Mouse (Mus musculus) lung, postnatal 36 days (tissue): Measurements from ENCODE around the gene Vmo1.
A peak's percentile ranks its signal among the peaks of the same experiment; 100 is the strongest.
"Not testable (repeated sequence)": the region's sequence is repeated elsewhere in the genome, so short reads cannot be mapped to it uniquely, and the experiment has no call there.

Experiments
- DNase-seq: peaks from one replicate; pipeline ENCODE4 v3.0.0; 2022; ENCODE audit warnings: mixed read lengths

Vmo1 gene

DNA sequence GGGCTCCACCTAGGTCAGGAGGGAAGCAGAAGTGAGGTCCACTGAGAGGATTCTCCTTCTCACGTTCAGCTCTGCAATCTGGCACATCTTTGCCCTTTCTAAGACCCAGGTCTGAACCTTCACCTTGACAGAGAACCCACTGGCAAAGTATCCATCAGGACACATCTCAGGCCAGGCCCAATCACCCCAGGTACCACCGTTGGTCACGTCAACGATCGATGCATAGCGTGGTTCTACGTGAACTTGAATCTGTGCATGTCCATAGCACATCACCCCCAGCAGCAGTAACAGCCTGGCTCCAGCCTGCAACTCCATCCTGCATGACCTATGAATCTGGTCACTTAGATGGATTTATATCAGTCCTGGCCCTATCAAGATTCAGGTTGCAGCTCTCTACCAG, at the start of gene Vmo1:
Vmo1 (minus strand) TSS at position 329 of the 400 bp plus-strand sequence.
- no peak for DNase-seq

DNA sequence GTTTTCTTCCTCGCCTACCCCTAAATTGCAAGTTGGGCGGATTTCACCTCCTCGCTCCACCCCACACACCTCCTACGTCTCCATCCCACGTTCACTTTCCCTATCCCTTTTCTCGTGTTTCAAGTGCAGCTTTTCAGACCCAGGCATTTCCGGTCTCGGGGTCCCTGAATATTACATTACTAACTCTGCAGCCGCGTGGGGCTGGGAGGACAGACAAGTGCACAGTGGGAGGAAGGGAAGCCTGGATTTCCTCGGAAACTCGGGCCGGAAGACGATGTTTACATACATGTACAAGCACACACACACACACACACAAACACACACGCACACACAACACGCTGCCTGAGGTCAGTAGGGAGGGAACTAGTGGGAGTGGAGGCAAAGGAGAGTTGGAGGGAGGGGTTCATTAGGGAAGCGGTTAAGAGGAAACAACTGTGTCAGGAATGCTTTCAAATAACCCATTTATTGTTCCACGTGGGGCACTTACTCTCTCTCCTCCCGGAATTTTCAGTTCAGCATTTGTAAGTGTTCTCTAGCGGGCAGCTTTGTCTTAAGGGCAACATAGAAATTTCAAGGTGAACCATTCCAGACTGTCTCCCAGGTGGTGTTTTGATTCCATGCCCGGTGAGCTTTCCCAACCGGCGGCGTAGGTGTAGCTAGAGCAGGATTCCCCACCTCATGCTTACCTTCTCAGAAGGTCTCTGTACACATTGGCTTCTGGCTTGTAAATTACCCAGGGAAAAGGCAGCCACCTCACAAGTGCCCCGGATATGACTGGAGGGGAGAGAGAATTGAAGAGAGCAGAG, 49.3 kb upstream of the Vmo1 start:
- DNase-seq: peak; percentile 86

DNA sequence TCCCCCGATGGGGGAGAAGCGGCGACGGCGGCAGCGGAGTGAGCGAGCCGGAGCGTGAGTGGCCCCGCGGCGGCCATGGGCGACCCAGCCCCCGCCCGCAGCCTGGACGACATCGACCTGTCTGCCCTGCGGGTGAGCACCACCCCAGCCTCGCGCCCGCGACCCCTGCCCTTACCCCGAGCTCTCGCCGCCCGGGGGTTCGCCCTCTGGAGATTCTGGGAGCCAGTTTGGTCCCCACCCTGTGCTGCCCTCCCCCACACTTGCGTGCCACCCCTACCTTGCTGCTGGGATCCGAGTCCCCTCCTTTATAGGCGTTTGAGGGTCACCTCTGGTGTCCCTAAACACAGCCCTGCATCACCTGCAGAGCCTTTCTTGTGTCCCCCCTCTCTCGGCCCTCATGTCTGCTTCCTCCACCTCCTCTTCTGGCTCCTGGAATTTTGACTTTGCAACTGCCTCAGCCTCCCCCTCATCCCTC, 48.6 kb upstream of the Vmo1 start:
- DNase-seq: no peak

DNA sequence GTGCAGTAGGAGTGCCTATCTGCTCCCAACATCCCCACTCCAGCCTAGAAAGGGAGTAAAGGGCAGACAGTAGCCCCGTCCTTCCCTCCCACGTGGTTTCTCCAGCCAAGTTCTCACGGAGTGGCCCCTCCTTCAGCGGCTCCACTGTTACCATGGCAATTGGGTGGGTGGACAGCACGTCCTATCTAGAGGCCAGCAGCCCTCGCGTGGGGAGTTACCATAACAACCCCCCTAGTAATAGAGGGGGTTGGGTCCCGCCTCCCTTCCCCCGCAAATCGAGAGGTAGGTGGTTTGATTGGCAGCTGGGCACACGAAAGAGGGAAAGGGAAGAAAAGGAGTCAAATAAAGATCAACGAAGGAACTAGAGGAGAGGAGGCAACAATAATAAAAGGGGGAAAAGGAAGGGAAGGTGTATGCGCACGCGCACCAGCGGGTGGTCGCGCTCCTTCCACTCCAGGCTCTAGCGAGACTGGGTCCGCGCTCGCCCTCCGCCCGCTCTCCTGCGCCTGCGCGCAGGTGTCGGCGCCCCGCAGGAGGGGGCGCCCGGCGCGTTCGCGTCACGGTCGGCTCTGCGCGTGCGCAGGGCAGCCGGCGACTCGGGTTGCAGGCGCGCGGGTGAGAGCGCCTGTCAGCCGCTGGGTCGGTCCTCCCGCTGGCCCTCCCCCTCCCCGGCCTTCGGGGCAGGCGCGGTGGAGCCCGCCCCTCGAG, 48.0 kb upstream of the Vmo1 start, which contains the start of gene Mink1:
Mink1 (plus strand) TSS at position 595 of the 708 bp plus-strand sequence.
- DNase-seq: peak; percentile 90

DNA sequence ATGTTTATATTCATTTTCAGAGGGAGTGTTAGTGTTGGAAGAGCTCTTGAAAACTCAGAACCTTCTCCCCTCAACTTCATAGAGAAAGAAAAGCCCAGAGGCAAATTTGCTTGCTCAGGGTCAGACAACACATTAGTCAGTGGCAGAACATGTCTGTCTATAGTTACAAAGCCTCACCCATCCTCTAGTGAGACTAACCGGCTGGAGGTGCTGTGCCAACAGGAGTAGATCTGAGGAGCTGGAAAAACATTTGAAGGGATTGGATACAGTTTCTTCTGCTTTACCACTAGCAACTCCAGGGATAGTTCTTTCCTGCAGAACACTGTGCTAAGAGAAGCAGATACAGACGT, 47.5 kb upstream of the Vmo1 start:
- no peak for DNase-seq

DNA sequence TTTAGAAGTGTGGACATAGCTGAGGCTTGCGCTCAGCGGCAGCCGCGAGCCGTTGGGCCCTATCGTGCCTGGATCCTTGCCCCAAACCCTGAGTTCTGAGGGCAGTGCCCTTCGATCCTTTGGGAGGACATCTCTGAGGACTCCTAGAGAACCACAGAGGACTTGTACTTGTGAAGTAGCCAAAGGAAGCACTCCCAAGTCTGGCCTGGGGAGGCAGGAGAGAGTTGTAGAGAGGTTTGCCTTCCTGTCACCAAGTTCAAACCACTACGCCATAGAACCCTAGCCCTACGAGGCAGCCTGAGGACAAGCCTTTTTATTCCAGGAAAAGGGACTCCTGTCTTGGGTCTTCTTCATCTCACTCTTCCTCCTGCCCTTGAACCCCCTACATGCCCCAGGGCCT, 43.1 kb upstream of the Vmo1 start:
- DNase-seq: no peak

DNA sequence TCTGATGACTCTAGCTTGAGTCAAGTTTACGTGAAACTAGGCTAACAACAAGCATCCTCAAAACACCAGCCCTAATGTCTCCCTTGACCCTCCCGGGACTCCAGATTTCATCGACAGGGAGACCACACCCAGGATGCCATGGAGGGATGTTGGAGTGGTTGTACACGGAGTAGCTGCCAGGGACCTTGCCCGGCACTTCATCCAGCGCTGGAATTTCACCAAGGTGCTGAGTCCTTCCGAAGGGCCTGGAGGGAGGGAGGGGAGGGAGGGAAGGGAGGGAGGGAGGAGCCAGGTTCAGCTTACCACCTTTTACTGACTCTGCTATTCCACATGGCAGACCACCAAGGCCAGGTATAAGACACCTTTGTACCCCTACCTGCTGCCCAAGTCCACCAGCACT, 39.5 kb upstream of the Vmo1 start:
- DNase-seq: no peak

DNA sequence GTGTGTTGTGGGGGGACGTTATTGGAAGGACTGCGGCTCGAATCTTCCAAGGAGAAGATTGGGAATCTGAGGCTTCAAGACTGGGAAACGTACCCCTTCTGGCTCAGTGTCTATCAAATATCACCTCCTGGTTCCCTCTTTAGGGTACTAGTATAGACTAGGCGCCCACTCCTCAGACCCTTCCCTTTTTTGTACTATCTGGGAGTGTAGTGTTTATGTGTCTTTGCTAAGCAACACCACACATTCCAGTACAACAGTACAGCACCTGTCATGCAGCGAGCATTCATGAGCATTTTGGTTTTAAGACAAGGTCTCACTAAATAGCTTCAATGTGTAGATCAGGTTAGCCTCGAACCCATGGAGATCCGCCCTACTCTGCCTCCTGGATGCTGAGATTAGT, 37.1 kb upstream of the Vmo1 start:
- peak; percentile 22 for DNase-seq

DNA sequence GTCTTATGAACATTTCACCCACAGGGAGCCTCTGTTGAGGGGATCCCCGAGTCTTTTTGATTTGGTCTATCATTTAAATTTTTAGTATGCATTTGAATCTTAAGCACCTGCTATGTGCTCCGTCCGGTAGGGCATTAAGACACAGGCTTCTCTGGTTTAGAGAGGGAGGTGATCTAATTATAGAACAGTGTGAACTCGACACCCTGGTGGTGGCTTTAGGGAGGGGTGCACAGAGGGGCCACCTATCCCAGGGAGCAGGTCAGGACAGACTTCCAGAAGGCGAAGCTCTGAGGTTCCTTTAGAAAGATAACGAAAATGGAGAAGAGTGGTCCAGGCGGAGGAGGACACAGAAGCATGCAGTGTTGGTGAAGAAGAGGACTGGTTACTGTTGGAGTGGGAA, 30.1 kb upstream of the Vmo1 start:
- DNase-seq: no peak

DNA sequence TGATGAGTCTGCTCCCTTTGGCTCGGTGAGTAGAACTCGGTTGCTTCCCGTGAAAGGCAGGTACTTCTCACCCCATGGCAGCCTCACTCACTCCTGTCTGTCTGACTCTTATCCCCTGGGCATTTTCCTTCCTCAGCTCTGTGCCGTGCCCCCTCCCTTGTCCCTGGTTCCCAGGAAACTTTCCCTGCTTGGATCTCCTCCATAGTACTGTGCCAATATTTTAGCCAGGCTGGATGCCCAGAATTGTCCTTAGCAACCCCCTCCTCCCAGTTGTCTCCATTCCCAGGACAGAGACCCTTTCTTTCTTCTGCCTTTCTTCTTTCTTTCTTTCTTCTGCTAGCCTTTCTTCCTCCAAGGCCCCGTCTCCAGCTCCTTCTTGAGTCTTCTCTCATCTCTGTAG, 27.0 kb upstream of the Vmo1 start:
- DNase-seq: no peak

DNA sequence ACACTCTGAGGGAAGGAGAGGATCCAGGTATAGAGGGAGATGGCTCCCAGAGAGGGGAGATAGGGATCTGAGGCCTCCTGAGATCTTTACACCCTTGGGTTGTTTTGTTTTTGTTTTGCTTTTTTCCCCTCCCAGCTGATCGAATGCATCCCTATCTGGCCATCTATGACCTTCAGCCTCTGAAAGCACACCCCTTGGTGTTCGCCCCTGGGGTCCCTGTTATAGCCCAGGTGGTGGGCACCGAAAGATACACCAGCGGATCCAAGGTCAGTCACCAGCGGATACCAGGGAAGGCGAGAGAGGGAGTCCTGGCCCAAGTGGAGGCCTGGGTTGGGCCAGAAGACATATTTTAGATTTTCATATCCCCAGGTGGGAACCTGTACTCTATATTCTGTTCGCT, 26.5 kb upstream of the Vmo1 start:
- no peak for DNase-seq

DNA sequence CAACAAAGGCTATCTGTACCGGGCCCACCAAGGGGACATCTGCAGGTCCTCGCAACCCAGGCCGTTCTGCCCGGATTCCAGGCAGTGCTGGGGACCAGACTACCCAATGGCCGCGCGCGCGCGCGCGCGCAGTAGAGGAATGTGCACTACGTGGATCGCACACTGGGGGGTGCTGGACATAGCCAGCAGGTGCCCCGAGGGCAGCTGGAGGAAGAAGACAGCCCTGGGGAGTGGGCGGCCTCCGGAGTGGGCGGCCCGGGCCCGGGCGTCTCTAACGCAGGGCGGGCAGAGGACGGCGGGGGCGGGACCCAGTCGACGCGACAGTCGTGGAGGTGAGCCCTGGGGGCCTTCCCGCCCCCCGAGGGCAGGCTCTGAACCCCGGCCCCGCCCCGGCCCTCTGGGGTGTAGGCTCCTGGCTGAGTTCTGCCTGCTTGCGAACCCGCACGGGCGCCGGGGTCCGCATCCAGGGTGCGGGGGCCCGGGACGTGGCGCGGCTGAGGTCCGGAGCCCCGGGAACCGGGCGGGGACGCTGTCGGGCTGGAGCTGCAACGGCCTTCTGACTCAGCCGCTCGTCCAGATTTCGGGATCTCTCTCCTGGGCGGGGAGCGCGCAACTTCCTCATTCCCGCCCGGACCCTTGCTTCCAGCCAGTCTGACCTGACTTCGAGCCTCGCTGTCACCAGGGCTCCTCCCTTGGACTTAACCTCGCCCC, 25.6 kb upstream of the Vmo1 start, which contains the start of gene Pld2:
Pld2 (plus strand) TSS at position 188 of the 711 bp plus-strand sequence.
- DNase-seq: peak; percentile 96

DNA sequence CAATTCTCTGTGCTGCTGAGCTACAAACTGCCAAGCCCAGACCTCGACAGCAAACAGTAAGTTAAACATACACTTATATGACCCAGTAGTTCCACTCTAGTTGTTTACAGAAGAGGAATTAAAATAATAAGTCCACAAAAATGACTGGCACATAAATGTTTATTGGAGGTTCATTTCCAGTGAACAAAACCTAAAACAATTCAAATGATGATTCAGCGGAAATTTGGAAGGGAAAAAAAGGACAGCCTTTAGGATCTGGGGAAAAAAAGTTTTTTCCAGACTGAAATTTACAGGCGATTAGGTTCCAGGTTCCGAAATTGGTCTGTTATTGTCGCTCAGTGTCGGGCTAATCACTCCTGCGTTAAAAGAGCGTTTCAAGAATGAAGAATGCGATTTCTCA, 25.0 kb upstream of the Vmo1 start:
- no peak for DNase-seq

DNA sequence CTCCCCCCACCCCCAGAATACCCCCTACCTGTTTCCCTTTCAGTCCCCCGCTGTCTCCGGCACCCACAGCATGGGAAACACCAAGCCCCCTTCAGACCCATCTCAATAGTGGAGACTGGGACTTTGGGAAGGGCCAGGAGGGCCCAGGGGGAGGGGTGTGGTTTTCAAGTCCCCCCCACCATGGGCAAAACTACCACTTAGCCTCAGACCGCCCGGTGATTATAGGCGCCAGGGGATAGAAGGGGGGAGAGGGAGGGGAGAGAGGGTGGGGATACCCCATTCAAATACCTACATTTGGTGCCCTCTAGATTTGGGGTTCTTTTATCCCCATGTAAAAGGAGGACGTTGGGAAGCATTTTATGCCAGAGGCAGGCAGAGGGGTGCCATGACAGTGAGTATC, 18.4 kb upstream of the Vmo1 start, which contains the start of gene Gm40193:
Gm40193 (minus strand) TSS at position 101 of the 400 bp plus-strand sequence.
- no peak for DNase-seq

DNA sequence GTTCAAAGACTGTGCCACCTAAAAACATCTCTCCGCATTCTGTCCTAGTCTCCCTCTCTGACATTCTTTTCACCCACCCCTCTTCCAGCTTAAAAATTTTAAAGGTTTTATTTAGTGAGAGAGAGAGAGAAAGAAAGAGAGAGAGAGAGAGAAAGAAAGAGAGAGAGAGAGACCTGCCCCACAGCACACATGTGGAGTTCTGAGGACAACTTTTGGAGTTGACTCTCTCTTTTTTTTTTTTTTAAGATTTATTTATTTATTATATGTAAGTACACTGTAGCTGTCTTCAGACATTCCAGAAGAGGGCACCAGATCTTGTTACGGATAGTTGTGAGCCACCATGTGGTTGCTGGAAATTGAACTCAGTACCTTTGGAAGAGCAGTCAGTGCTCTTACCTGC, 16.6 kb upstream of the Vmo1 start:
- DNase-seq: not testable (repeated sequence)

DNA sequence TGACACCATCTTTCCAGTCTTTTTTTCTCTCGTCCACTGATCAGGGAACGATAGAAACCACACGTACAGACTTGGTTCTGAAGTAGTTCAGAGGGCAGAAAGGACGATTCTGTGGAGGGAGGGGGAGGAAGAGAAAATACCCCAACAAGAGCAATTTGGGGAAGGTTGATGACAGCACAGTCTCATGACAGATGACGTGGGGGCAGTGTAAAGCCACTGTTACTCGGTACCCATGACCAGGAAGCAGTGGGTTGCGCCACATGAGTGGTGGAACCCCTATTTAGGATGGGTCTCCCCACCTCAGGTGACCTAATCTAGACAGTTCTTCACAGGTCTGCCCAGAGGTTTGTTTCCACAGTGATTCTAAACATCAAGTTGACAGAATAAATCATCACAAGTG, 14.2 kb upstream of the Vmo1 start:
- peak; percentile 45 for DNase-seq

DNA sequence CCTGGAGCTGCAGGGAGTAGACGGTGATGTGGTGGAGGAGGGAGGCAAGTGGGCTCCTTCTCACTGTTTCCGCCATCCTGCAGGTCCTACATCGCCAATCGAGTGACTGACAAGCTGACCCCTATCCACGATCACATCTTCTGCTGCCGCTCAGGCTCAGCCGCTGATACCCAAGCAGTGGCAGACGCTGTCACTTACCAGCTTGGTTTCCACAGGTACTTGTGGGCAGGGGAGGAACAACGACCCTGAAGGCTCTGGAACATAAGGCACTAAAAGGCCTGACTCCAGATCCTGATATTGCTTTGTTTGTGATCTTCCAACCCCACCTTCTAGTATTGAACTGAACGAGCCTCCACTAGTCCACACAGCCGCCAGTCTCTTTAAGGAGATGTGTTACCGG, 11.8 kb upstream of the Vmo1 start:
- no peak for DNase-seq

DNA sequence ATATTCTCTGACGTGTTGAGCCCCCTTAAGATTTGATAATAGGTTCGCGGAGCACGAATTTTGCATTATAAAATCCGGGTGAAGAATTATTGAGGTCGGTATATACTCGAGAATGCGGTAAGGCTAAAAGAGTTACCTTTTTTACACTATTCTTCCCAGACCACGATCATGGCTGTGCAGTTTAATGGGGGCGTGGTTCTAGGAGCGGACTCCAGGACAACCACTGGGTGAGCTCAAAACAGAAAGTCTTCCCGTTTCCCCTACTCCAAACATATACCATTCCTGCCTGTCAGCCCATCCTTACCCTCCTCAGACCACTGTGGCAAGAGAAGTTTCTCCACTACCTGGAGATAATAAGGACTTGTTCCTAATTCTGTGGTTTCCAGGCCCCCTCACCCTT, 11.3 kb upstream of the Vmo1 start:
- DNase-seq: no peak

DNA sequence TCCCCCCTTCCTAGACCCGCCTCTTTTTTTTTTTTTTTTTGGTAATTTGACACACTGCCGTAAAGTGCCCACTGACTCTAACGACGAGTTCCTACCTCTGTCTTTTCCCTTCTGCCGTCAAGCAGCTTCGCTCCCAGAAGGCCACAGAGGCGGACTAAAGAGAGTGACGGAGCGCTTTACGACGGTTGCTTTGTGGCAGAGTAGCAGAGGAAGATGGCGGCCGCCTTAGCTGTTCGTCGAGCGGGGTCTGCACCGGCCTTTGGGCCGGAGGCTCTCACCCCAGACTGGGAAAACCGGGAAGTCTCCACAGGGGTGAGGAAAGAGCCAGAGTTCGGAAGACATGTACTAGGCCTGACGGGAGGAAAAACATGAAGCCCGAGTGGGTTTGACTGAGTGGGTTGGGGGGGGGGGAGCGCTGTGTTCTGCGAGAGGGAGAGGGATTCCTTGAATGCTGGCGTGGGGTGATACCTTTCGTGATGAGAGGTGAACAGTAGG, 10.8 kb upstream of the Vmo1 start, which contains the start of gene Psmb6:
Psmb6 (plus strand) TSS at position 184 of the 495 bp plus-strand sequence.
- peak; percentile 98 for DNase-seq

DNA sequence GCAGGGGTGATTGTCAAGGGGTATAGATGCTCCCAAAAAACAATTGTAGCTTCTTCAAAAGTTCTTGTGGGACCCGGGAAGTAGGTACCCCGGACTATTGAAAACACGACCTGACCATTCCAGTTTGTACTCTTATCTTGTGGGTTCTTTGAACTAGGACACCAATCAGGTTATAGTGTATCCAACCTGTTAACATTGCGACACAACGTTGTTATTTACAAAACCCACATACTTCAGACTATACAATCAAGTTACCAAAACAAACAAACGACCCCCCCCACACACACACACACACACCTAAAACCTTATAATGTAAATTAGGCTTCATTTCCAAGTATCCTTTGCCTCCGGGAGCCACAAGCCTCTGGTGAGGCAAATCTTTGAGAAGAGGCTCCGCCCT, 10.4 kb upstream of the Vmo1 start:
- DNase-seq: no peak

DNA sequence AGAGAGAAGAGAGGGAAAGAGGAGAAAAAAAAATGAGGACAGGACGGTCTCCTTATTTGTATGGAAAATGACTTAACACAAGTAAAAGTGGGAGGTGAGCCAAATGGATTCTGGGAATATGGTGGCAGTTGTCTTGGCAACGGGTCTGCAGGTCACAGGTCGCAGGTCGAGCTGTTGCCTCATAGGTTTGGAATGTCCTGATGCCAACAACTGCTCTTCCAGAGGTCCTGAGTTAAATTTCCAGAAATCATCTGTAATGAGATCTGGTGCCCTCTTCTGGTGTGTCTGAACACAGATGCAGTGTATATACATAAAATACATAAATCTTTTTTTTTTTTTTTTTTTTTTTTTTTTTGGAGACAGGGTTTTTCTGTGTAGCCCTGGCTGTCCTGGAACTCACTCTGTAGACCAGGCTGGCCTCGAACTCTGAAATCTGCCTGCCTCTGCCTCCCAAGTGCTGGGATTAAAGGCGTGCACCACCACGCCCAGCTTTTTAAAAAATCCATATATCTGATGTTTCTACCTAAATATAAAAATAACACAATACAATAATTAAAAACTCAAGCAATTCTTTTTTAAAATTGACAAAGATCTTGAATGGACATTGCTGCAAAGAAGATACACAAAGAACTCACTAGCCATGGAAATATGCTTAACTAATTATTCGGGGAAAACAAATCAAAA, 9.0 kb upstream of the Vmo1 start:
- DNase-seq: not testable (repeated sequence)

DNA sequence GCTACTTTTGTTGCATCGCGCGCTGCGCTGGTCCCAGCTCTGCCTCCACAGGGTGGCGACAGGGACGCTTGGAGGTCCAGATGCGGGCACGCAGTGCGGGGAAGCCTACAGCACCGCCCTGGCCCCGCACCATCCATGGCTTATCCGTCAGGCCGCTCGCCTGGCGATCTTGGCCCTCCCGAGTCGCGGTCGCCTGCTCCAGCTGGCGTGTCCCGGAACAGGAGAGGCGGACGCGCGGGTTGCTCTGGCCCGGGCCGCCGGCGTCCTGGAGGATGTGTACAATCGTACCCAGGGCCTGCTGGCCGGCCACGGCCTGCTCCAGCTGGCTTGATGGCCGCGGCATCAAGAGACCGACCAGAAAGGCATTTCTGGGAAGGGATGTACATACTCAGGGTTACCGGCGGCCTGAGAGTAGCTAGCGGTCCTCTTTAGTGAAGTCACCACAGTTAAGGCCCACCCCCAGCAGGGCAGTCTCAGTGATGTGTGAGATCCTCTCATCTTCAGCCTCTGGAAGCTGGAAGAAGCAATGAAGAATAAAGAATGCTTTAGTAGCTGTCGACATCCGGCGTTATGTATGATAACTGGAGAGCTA, 5.9 kb upstream of the Vmo1 start:
- peak; percentile 35 for DNase-seq
